Mouse (Mus musculus) erythroblast, adult 5-6 weeks (primary cell): ENCODE data around the gene Vmn2r117. TPM values are rescaled to one million over a fixed set of nuclear protein-coding genes. Genes with fewer than 3 reads are reported as not detected.
"Not testable (repeated sequence)": the region's sequence is repeated elsewhere in the genome, so short reads cannot be mapped to it uniquely, and the experiment has no call there.

Experiments
- ATAC-seq: replicated peaks from 2 replicates; pipeline ENCODE4 v1.8.0; 2016; ENCODE audit warnings: moderate number of reproducible peaks, mild to moderate bottlenecking, moderate TSS enrichment, inconsistent platforms; ENCODE audit not compliant: poor library complexity, low FRiP score, severe bottlenecking
- total RNA-seq, 2 experiments: library from RNA; stranded (forward) in 1 of 2; stranded (reverse) in 1 of 2; fragments of 150-400 nt in 1 of 2; fragments of 200-764, 138-1000 nt in 1 of 2; gene quantifications; 2 replicates each; pipeline versions ENCODE4 v1.2.3 to v1.2.4; 2015 to 2017; ENCODE audit warnings: low replicate concordance in 2 of 2

Vmn2r117 gene
- total RNA-seq (2015; ENCODE audit: low replicate concordance) (not detected in 2 replicates), total RNA-seq (2017; ENCODE audit: low replicate concordance) (not detected in 2 replicates)

- ATAC-seq, result not testable (repeated sequence)
Observed at GRCm38 (mm10) chr17:23479599-23479998, at the start of gene Vmn2r117. Vmn2r117 (minus strand) TSS chr17:23479699.

GRCm38 (mm10) chr17:23522941-23523732 is 43.6 kb upstream of the Vmn2r117 start:
- ATAC-seq, result not testable (repeated sequence)

GRCm38 (mm10) chr17:23518701-23519423 is 39.4 kb upstream of the Vmn2r117 start:
- ATAC-seq, result no peak

DNA sequence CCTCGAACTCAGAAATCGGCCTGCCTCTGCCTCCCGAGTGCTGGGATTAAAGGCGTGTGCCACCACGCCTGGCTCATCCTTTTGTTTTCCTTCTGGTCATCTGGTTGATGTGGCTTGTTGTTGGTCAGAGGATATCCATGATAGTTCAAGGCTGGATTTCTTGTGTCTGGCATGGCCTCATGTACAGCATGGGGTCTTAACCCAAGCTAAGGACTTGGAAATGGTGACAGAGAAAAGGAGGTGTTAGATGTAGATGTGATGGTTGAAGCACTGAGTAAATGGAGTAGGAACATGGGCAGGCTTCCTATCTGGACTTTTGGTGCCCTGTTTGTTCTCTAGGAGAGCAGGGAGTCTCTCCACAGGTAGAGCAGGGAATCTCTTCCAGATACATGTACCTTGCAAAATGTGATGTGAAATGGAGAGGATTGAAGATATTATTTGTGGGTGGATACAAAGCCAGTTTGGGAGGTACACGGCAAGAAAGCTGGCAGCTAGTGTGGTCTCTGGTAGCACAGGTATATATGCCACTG is 46.3 kb downstream of the Vmn2r117 start:
- ATAC-seq, result no peak

Other genes with a start within 250 kb of the Vmn2r117 start
- not detected in 2 replicates for gene Vmn2r114, start 167.2 kb downstream of the Vmn2r117 start, total RNA-seq (2015; ENCODE audit: low replicate concordance)
- not detected in 2 replicates for gene Vmn2r114, start 167.2 kb downstream of the Vmn2r117 start, total RNA-seq (2017; ENCODE audit: low replicate concordance)
- not detected in 2 replicates for gene Vmn2r115, start 136.0 kb downstream of the Vmn2r117 start, total RNA-seq (2015; ENCODE audit: low replicate concordance)
- not detected in 2 replicates for gene Vmn2r115, start 136.0 kb downstream of the Vmn2r117 start, total RNA-seq (2017; ENCODE audit: low replicate concordance)
- not detected in 2 replicates for gene Vmn2r116, start 95.1 kb downstream of the Vmn2r117 start, total RNA-seq (2015; ENCODE audit: low replicate concordance)
- gene Vmn2r116, start 95.1 kb downstream of the Vmn2r117 start, total RNA-seq (2017; ENCODE audit: low replicate concordance), result not detected in 2 replicates
- gene Zfp213, start 84.5 kb upstream of the Vmn2r117 start, total RNA-seq (2015; ENCODE audit: low replicate concordance), result 1.7 and 2.5 TPM in 2 replicates
- 0.34 and 2.5 TPM in 2 replicates for gene Zfp213, start 84.5 kb upstream of the Vmn2r117 start, total RNA-seq (2017; ENCODE audit: low replicate concordance)
- not detected in 2 replicates for gene Zfp13, start 119.8 kb upstream of the Vmn2r117 start, total RNA-seq (2015; ENCODE audit: low replicate concordance)
- gene Zfp13, start 119.8 kb upstream of the Vmn2r117 start, total RNA-seq (2017; ENCODE audit: low replicate concordance), result not detected in 2 replicates
- not detected in 2 replicates for gene Zscan10, start 121.2 kb upstream of the Vmn2r117 start, total RNA-seq (2015; ENCODE audit: low replicate concordance)
- gene Zscan10, start 121.2 kb upstream of the Vmn2r117 start, total RNA-seq (2017; ENCODE audit: low replicate concordance), result not detected in 2 replicates
- 11.1 and 11.9 TPM in 2 replicates for gene Mmp25, start 165.6 kb upstream of the Vmn2r117 start, total RNA-seq (2015; ENCODE audit: low replicate concordance)
- 3.1 and 4.0 TPM in 2 replicates for gene Mmp25, start 165.6 kb upstream of the Vmn2r117 start, total RNA-seq (2017; ENCODE audit: low replicate concordance)
- gene Bicdl2, start 180.8 kb upstream of the Vmn2r117 start, total RNA-seq (2015; ENCODE audit: low replicate concordance), result not detected in 2 replicates
- gene Bicdl2, start 180.8 kb upstream of the Vmn2r117 start, total RNA-seq (2017; ENCODE audit: low replicate concordance), result not detected in 2 replicates
- 8.6 and 28.0 TPM in 2 replicates for gene Hcfc1r1, start 193.9 kb upstream of the Vmn2r117 start, total RNA-seq (2015; ENCODE audit: low replicate concordance)
- gene Hcfc1r1, start 193.9 kb upstream of the Vmn2r117 start, total RNA-seq (2017; ENCODE audit: low replicate concordance), result 4.3 and 12.1 TPM in 2 replicates
- gene Thoc6, start 194.2 kb upstream of the Vmn2r117 start, total RNA-seq (2015; ENCODE audit: low replicate concordance), result 7.3 and 21.5 TPM in 2 replicates
- gene Thoc6, start 194.2 kb upstream of the Vmn2r117 start, total RNA-seq (2017; ENCODE audit: low replicate concordance), result 5.4 and 5.7 TPM in 2 replicates
- gene Tnfrsf12a, start 197.8 kb upstream of the Vmn2r117 start, total RNA-seq (2015; ENCODE audit: low replicate concordance), result not detected in 2 replicates
- gene Tnfrsf12a, start 197.8 kb upstream of the Vmn2r117 start, total RNA-seq (2017; ENCODE audit: low replicate concordance), result 2.0 TPM in 1 of 2 replicates, not detected in the other
- not detected in 2 replicates for gene Cldn6, start 199.6 kb upstream of the Vmn2r117 start, total RNA-seq (2015; ENCODE audit: low replicate concordance)
- gene Cldn6, start 199.6 kb upstream of the Vmn2r117 start, total RNA-seq (2017; ENCODE audit: low replicate concordance), result not detected in 2 replicates
- not detected in 2 replicates for gene Cldn9, start 204.3 kb upstream of the Vmn2r117 start, total RNA-seq (2015; ENCODE audit: low replicate concordance)
- not detected in 2 replicates for gene Cldn9, start 204.3 kb upstream of the Vmn2r117 start, total RNA-seq (2017; ENCODE audit: low replicate concordance)
- not detected in 2 replicates for gene 1520401A03Rik, start 243.1 kb upstream of the Vmn2r117 start, total RNA-seq (2015; ENCODE audit: low replicate concordance)
- gene 1520401A03Rik, start 243.1 kb upstream of the Vmn2r117 start, total RNA-seq (2017; ENCODE audit: low replicate concordance), result not detected in 2 replicates
- gene Pkmyt1, start 246.6 kb upstream of the Vmn2r117 start, total RNA-seq (2015; ENCODE audit: low replicate concordance), result 10.0 and 14.2 TPM in 2 replicates
- gene Pkmyt1, start 246.6 kb upstream of the Vmn2r117 start, total RNA-seq (2017; ENCODE audit: low replicate concordance), result 7.3 and 9.2 TPM in 2 replicates